8 mouse cellular contexts compared by ENCODE assay signal in the genomic region with DNA sequence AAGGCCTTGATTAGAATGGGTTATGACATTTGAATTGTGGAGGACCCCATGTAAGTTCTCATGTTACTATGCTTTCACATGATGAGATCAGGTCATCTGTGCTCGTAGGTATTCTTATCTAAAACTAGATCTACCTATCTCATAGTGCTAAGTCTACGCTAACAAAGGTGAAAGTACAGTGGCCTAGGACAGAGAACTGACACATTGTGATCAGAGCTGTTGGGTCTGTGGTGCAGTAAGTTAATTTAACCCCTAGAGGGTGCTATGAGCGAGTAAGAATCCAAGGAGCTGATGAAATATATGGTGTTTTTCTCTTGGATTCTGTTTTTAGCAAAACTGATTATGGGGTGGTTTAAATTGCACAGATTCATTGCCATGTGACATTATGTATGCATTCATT.
DNase-seq lines count a peak whose midpoint lies in the region; ATAC-seq lines count a peak whose summit lies in the region.

No protein-coding gene starts in this region.

- no peak overlapping the region for H3K27ac ChIP-seq in liver, embryonic 11.5 days (ENCODE audit: low read depth, low read length)
- H3K27ac ChIP-seq in liver, embryonic 12.5 days, result no peak overlapping the region
- H3K27ac ChIP-seq in embryonic facial prominence, embryonic 14.5 days (replicated peaks; ENCODE audit: low read depth, low read length), result no peak overlapping the region

- no peak overlapping the region for H3K4me2 ChIP-seq in liver, embryonic 11.5 days
- no peak overlapping the region for H3K4me2 ChIP-seq in liver, embryonic 12.5 days
- H3K4me2 ChIP-seq in embryonic facial prominence, embryonic 14.5 days (ENCODE audit: low read depth, low read length), result no peak overlapping the region

- H3K9ac ChIP-seq in liver, embryonic 11.5 days (ENCODE audit: low read depth, low read length), result no peak overlapping the region
- H3K9ac ChIP-seq in liver, embryonic 12.5 days, result no peak overlapping the region
- H3K9ac ChIP-seq in embryonic facial prominence, embryonic 14.5 days (ENCODE audit: low read depth, low read length), result no peak overlapping the region

- H3K4me3 ChIP-seq in liver, embryonic 11.5 days (ENCODE audit: low read depth, low read length), result no peak overlapping the region
- no peak overlapping the region for H3K4me3 ChIP-seq in liver, embryonic 12.5 days
- H3K4me3 ChIP-seq in embryonic facial prominence, embryonic 14.5 days (ENCODE audit: low read depth, low read length), result no peak overlapping the region

- H3K36me3 ChIP-seq in liver, embryonic 11.5 days (ENCODE audit: control insufficient read depth, insufficient read depth, low read length), result no peaks in the 10 kb centered on the region
- H3K36me3 ChIP-seq in liver, embryonic 12.5 days, result no peaks in the 10 kb centered on the region
- H3K36me3 ChIP-seq in embryonic facial prominence, embryonic 14.5 days (ENCODE audit: control insufficient read depth, insufficient read depth, low read length), result no peaks in the 10 kb centered on the region

- 29% methylated on average over 3 of the region's 3 CpGs for WGBS in liver, embryonic 11.5 days
- WGBS in liver, embryonic 12.5 days (ENCODE audit: insufficient replicate concordance), result 12% methylated on average over 3 of the region's 3 CpGs
- 28% methylated on average over 3 of the region's 3 CpGs for whole genome bisulfite sequencing in embryonic facial prominence, embryonic 14.5 days

- ATAC-seq in liver, embryonic 11.5 days (replicated peaks; ENCODE audit: low FRiP score), result peak; percentile 29; the same call in 1 of the 2 replicates
- no peak for ATAC-seq in liver, embryonic 12.5 days
- no peak for ATAC-seq in embryonic facial prominence, embryonic 14.5 days (ENCODE audit: low read depth)
- ATAC-seq in megakaryocyte progenitor cell, adult 5-6 weeks (replicated peaks; ENCODE audit: poor library complexity), result peak; percentile 85

- H3K27me3 ChIP-seq in liver, embryonic 11.5 days (replicated peaks; ENCODE audit: control insufficient read depth, insufficient read depth, low read length), result no peaks in the 10 kb centered on the region
- no peaks in the 10 kb centered on the region for H3K27me3 ChIP-seq in liver, embryonic 12.5 days (replicated peaks)
- no peaks in the 10 kb centered on the region for H3K27me3 ChIP-seq in embryonic facial prominence, embryonic 14.5 days (replicated peaks; ENCODE audit: control insufficient read depth, insufficient read depth, low read length)

- DNase-seq in cerebellum, adult 8-10 months, result peak; percentile 5
- no peak for DNase-seq in cerebellum, postnatal 4 days (ENCODE audit: low spot score in 2 of 2)
- DNase-seq in liver, embryonic 11.5 days (ENCODE audit: low spot score), result no peak
- peak; percentile 20 for DNase-seq in embryonic facial prominence, embryonic 14.5 days (ENCODE audit: low spot score)
- no peak for DNase-seq in spleen, postnatal 4 days (ENCODE audit: low spot score in 2 of 2)
- DNase-seq in urinary bladder, postnatal 25 days (ENCODE audit: low spot score), result no peak

- H3K4me1 ChIP-seq in liver, embryonic 11.5 days (replicated peaks; ENCODE audit: control insufficient read depth, insufficient read depth, low read length), result no peaks in the 10 kb centered on the region
- no peaks in the 10 kb centered on the region for H3K4me1 ChIP-seq in liver, embryonic 12.5 days
- no peaks in the 10 kb centered on the region for H3K4me1 ChIP-seq in embryonic facial prominence, embryonic 14.5 days (ENCODE audit: control insufficient read depth, insufficient read depth, low read length)

- no peaks in the 10 kb centered on the region for H3K9me3 ChIP-seq in liver, embryonic 11.5 days (ENCODE audit: control insufficient read depth, low read length)
- H3K9me3 ChIP-seq in liver, embryonic 12.5 days (replicated peaks), result no peaks in the 10 kb centered on the region
- no peaks in the 10 kb centered on the region for H3K9me3 ChIP-seq in embryonic facial prominence, embryonic 14.5 days (ENCODE audit: control insufficient read depth, low read length)

Comparison
In these comparisons a context has a peak if more than half of its experiments do, and no peak if none do; other contexts are left out.
1. DNase-seq: peak in cerebellum, adult 8-10 months (single experiment) and embryonic facial prominence, embryonic 14.5 days (single experiment); none in cerebellum, postnatal 4 days (0 of 2), liver, embryonic 11.5 days (single experiment), spleen, postnatal 4 days (0 of 2) and urinary bladder, postnatal 25 days (single experiment).
2. ATAC-seq: peak in liver, embryonic 11.5 days (single experiment) and megakaryocyte progenitor cell, adult 5-6 weeks (single experiment); none in liver, embryonic 12.5 days (single experiment) and embryonic facial prominence, embryonic 14.5 days (single experiment).